Mouse (Mus musculus) heart, adult 2 months (tissue): Measurements from ENCODE around the gene Sdccag8. TPM values are rescaled to one million over a fixed set of nuclear protein-coding genes. Genes with fewer than 3 reads are reported as not detected.
A peak's percentile ranks its signal among the peaks of the same experiment; 100 is the strongest.
"Not testable (repeated sequence)": the region's sequence is repeated elsewhere in the genome, so short reads cannot be mapped to it uniquely, and the experiment has no call there.

ENCODE experiments used
- DNase-seq, 2 experiments: peaks; one replicate each; pipeline ENCODE4 v3.0.0; 2021
- H3K27ac ChIP-seq: fragments of 200-600 bp; 2 replicates; pipeline ENCODE4 v1.8.1; 2022
- H3K27me3 ChIP-seq: fragments of 200-500 bp; 2 replicates; pipeline ENCODE4 v1.6.1; 2012; ENCODE audit warnings: mild to moderate bottlenecking, low read length, inconsistent platforms, mixed read lengths; ENCODE audit not compliant: control insufficient read depth, insufficient read depth
- H3K36me3 ChIP-seq: fragments of 200-500 bp; 2 replicates; pipeline ENCODE4 v1.6.1; 2012; ENCODE audit warnings: low read length, inconsistent platforms; ENCODE audit not compliant: control insufficient read depth, insufficient read depth
- H3K4me1 ChIP-seq: fragments of 200-500 bp; 2 replicates; pipeline ENCODE4 v1.6.1; 2011; ENCODE audit warnings: low read length; ENCODE audit not compliant: control insufficient read depth, insufficient read depth
- H3K4me3 ChIP-seq: fragments of 200-600 bp; 2 replicates; pipeline ENCODE4 v1.8.1; 2022
- H3K79me2 ChIP-seq: fragments of 200-500 bp; replicated peaks from 2 replicates; pipeline ENCODE4 v1.6.1; 2012; ENCODE audit warnings: mild to moderate bottlenecking, inconsistent platforms, low read length, moderate library complexity, mixed read lengths; ENCODE audit not compliant: control insufficient read depth, insufficient read depth
- H3K9ac ChIP-seq: fragments of 200-500 bp; 2 replicates; pipeline ENCODE4 v1.6.1; 2012; ENCODE audit warnings: low read depth, mild to moderate bottlenecking, control low read depth, inconsistent platforms, low read length, mixed read lengths
- CTCF ChIP-seq: fragments of 200-600 bp; IDR thresholded peaks from 2 replicates; pipeline ENCODE4 v1.8.1; 2022; ENCODE audit warnings: antibody characterized with exemption, mild to moderate bottlenecking, moderate library complexity
- EP300 ChIP-seq: fragments of 200-500 bp; IDR thresholded peaks from 2 replicates; pipeline ENCODE4 v1.6.1; 2011; ENCODE audit warnings: low read depth, low read length, control low read depth; ENCODE audit not compliant: insufficient read depth
- POLR2A ChIP-seq: fragments of 200-500 bp; IDR thresholded peaks from 2 replicates; pipeline ENCODE4 v1.6.1; 2011; ENCODE audit warnings: mild to moderate bottlenecking, low read depth, low read length, control low read depth; ENCODE audit not compliant: insufficient read depth
- WGBS: fragments of 180-500 bp; shearing (Covaris S2); methylation state at CpG from one replicate; pipeline ENCODE4 v1.1.7; 2018; 5-methylcytosine and 5-hydroxymethylcytosine counted together
- intact Hi-C: fragments of 180-260 bp; cut with DNase I; formaldehyde crosslinking; loops from one replicate; pipeline ENCODE4 v1.15.1; 2025
- polyA plus RNA-seq: library from polyadenylated mRNA; depleted of rRNA; stranded (reverse); fragments of >200 nt; gene quantifications from 2 replicates; pipeline ENCODE4 v1.2.3, GENCODE M21; 2012
- total RNA-seq, 2 experiments: library from RNA; stranded (reverse); gene quantifications; 2 replicates each; pipeline ENCODE4 v1.2.3; 2021

The Sdccag8 gene
- total and polyA plus RNA-seq, 3 experiments, result 2.6 to 4.6 (median 3.5) TPM

GRCm38 (mm10) chr1:176832607-176833006 is 18.1 kb downstream of the Sdccag8 start:
- DNase-seq, result no peak
- intact Hi-C loops, result no loop called here
- Histone ChIP-seq H3K4me3 (no peak overlapping the region), H3K27ac (no peak overlapping the region), H3K79me2 (no peaks in the 10 kb centered on the region), H3K36me3 (peaks cover 6% of the 10 kb centered on the region), H3K4me1 (peaks cover 1% of the 10 kb centered on the region), H3K27me3 (0 out of 2 replicates have a peak, but pooled peaks cover 3% of the 10 kb centered on the region), H3K9ac (no peak overlapping the region)
- TF ChIP-seq POLR2A (no peak), CTCF (no peak), EP300 (no peak)
- WGBS, result 28% methylated on average over 8 of the region's 8 CpGs

DNA sequence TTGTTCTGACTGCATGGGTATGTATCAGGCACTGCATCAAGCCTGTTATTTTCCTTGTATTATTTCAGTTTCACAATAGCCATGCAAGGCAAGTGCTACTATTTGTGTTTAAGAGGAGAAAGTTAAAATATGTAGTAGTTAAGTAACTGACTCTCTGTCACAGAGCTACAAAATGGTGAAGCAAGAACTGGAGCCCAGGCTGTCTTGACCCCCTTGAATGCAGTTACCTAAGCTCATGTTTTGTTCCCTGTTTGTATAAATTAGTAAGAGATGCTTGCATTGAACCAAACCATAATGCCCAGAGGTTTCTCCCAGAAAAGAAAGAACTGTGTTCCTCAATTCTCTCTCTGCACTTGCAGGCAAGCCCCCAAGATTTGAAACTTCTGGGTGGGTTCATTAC is 18.8 kb downstream of the Sdccag8 start:
- DNase-seq, result no peak
- H3K27me3 ChIP-seq, result 0 out of 2 replicates have a peak, but pooled peaks cover 3% of the 10 kb centered on the region
- no peak overlapping the region for H3K4me3 ChIP-seq
- H3K9ac ChIP-seq, result no peak overlapping the region
- H3K36me3 ChIP-seq, result no peaks in the 10 kb centered on the region
- no peak overlapping the region for H3K27ac ChIP-seq
- no peaks in the 10 kb centered on the region for H3K79me2 ChIP-seq
- intact Hi-C loops, result no loop called here
- peaks cover 1% of the 10 kb centered on the region for H3K4me1 ChIP-seq
- TF ChIP-seq CTCF, result no peak
- no peak for TF ChIP-seq POLR2A
- TF ChIP-seq EP300, result no peak

- TF ChIP-seq EP300, result no peak
- no peak for TF ChIP-seq POLR2A
- Histone ChIP-seq H3K4me1 (no peaks in the 10 kb centered on the region; the same call in 1 of the 2 replicates), H3K36me3 (no peaks in the 10 kb centered on the region), H3K4me3 (no peak overlapping the region), H3K9ac (no peak overlapping the region), H3K79me2 (no peaks in the 10 kb centered on the region), H3K27me3 (0 out of 2 replicates have a peak, but pooled peaks cover 3% of the 10 kb centered on the region), H3K27ac (no peak overlapping the region)
- DNase-seq, result peak in 1 of 2 experiments; percentile 59
- 53% methylated on average over 3 of the region's 3 CpGs for WGBS
- intact Hi-C loops, result no loop called here
Measured at GRCm38 (mm10) chr1:176833948-176834347, 19.5 kb downstream of the Sdccag8 start.

DNA sequence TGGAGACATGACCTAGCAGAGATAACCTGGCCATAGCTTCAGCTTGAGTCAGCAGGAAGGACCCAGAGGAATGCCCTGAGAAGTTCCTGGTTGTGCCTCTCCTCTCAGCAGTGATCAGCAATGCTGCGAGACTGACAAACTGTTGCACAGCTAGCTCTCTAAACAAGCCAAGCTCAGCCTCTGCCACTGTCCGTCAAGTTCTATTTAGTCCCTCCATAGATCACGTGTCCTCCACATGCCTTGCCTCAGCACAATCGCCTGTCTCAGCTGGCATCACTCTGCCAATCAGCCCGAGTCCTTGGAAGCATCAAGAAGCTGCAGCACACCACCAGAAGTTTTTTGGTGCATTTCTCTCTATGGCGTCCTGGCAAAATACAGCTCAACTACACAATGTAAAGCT is 20.4 kb downstream of the Sdccag8 start:
- Histone ChIP-seq H3K4me1 (no peaks in the 10 kb centered on the region; the same call in 1 of the 2 replicates), H3K27me3 (0 out of 2 replicates have a peak, but pooled peaks cover 3% of the 10 kb centered on the region), H3K9ac (no peak overlapping the region), H3K79me2 (no peaks in the 10 kb centered on the region), H3K4me3 (no peak overlapping the region), H3K27ac (no peak overlapping the region), H3K36me3 (no peaks in the 10 kb centered on the region)
- WGBS, result 71% methylated on average over 6 of the region's 6 CpGs
- intact Hi-C loops, result no loop called here
- DNase-seq, result no peak
- TF ChIP-seq EP300 (no peak), CTCF (no peak), POLR2A (0 out of 2 replicates have a peak, but pooled peaks have one; percentile 14)

DNA sequence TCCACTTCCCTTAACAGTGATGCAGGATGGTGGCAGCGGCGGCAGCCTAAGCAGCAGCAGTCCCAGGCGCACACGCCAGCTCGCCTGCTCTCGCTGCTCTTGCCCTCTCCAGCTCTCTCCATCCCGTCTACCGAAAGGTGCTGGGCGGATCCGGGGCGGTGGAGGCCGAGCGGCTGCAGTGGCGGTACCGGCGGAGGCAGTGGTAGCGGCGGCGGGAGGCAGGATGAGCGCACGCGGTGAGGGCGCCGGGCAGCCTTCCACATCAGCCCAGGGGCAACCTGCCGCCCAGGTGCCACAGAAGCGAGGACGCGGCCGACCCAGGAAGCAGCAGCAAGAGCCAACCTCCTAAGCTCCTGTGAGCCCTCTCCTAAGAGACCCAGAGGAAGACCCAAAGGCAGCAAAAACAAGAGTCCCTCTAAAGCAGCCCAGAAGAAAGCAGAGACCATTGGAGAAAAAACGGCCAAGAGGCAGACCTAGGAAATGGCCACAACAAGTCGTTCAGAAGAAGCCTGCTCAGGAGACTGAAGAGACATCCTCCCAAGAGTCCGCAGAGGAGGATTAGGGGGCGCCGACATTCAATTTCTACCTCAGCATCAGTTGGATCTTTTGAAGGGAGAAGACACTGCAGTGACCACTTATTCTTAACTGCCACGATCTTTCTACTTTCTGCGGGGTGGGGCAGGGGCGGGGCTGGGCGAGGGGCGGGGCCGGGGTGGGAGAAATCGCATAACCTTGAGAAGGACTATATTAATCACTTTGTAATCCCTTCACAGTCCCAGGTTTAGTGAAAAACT is 21.2 kb downstream of the Sdccag8 start:
- Histone ChIP-seq H3K4me1 (no peaks in the 10 kb centered on the region; the same call in 1 of the 2 replicates), H3K27me3 (0 out of 2 replicates have a peak, but pooled peaks cover 3% of the 10 kb centered on the region), H3K79me2 (no peaks in the 10 kb centered on the region), H3K9ac (peak overlapping the region; percentile 70), H3K27ac (peak overlapping the region; percentile 17; the same call in 1 of the 2 replicates), H3K4me3 (peak overlapping the region; percentile 39), H3K36me3 (no peaks in the 10 kb centered on the region)
- TF ChIP-seq POLR2A (no peak), EP300 (no peak), CTCF (no peak)
- WGBS, result 16% methylated on average over 41 of the region's 41 CpGs
- DNase-seq, result peak in 1 of 2 experiments; percentile 52
- intact Hi-C loops, result no loop called here

DNA sequence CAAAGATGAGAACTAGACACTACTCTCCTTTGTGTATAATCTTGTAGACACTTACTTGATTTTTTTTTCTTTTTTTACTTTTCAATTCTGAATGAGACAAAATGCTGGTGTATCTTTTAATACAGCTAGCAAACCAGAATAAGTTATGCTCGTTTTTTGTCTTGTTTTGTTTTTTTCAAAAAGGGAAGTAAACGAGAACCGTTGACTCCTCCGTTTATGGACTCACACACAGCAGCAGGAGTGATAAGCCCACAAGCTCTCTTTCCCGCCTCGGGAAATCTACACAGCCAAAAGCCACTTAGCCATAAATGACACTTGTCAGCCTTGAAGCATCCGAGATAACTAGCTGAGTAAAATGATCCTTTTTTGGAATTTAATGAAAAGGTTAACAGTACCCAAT is 22.1 kb downstream of the Sdccag8 start:
- H3K79me2 ChIP-seq, H3K4me1 ChIP-seq, H3K9ac ChIP-seq, H3K4me3 ChIP-seq, DNase-seq, intact Hi-C loops, H3K27ac ChIP-seq, H3K36me3 ChIP-seq, H3K27me3 ChIP-seq: not testable (repeated sequence)
- 44% methylated on average over 7 of the region's 7 CpGs for WGBS
